Mouse (Mus musculus): Measurements from ENCODE around the gene Wdr82. TPM values are rescaled to one million over a fixed set of nuclear protein-coding genes. Genes with fewer than 3 reads are reported as not detected.
A peak's percentile ranks its signal among the peaks of the same experiment; 100 is the strongest.

Gene Wdr82
- polyA plus RNA-seq, 2 experiments, result 6.5 to 24.5 TPM

- no peak for ATAC-seq (ENCODE audit: insufficient read depth)
- Histone ChIP-seq H3K4me1 (replicated peaks; ENCODE audit: control insufficient read depth in 2 of 2, insufficient read depth in 2 of 2, low read length in 1 of 2) (peaks cover 21% of the 10 kb centered on the region in 2 experiments), H3K36me3 (replicated peaks; ENCODE audit: control insufficient read depth, insufficient read depth, low read depth) (peaks cover 4% of the 10 kb centered on the region), H3K9me3 (ENCODE audit: control insufficient read depth, low read length) (no peaks in the 10 kb centered on the region), H3K4me2 (ENCODE audit: low read depth) (peak overlapping the region; percentile 94), H3K9ac (replicated peaks) (no peak overlapping the region), H3K27me3 (ENCODE audit: control insufficient read depth, insufficient read depth, low read length) (no peaks in the 10 kb centered on the region), H3K4me3 (ENCODE audit: insufficient read depth in 1 of 2, low read depth in 2 of 2, low read length in 2 of 2) (no peak overlapping the region), H3K27ac (no peak overlapping the region)
- 46% methylated on average over 6 of the region's 6 CpGs for WGBS (ENCODE audit: insufficient replicate concordance)
- no peak for DNase-seq (ENCODE audit: low read depth in 3 of 3, low spot score in 3 of 3)
- TF ChIP-seq EP300 (IDR thresholded peaks at IDR 0.05; ENCODE audit: low read depth) (no peak), CTCF (IDR thresholded peaks at IDR 0.05; ENCODE audit: low read depth) (no peak)
These were observed 811 bp upstream of the Wdr82 start for GRCm38 (mm10) chr9:106169917-106170316.

GRCm38 (mm10) chr9:106171346-106172158 lies 824 bp downstream of the Wdr82 start:
- DNase-seq (ENCODE audit: low read depth in 3 of 3, low spot score in 3 of 3) (peak in 1 of 3 experiments; percentile 19), ATAC-seq (ENCODE audit: insufficient read depth) (peak; percentile 33)
- H3K9me3 ChIP-seq (ENCODE audit: control insufficient read depth, low read length), result no peaks in the 10 kb centered on the region
- peak overlapping the region; percentile 94 for H3K4me2 ChIP-seq (ENCODE audit: low read depth)
- H3K4me3 ChIP-seq (ENCODE audit: insufficient read depth in 1 of 2, low read depth in 2 of 2, low read length in 2 of 2), result peak overlapping the region; percentile 82 to 95
- under 1% methylated on average over 30 of the region's 30 CpGs for WGBS (ENCODE audit: insufficient replicate concordance)
- peaks cover 9% of the 10 kb centered on the region for H3K36me3 ChIP-seq (replicated peaks; ENCODE audit: control insufficient read depth, insufficient read depth, low read depth)
- H3K27ac ChIP-seq, result peak overlapping the region; percentile 71
- H3K9ac ChIP-seq (replicated peaks), result peak overlapping the region; percentile 83
- TF ChIP-seq EP300 (IDR thresholded peaks at IDR 0.05; ENCODE audit: low read depth), result no peak
- TF ChIP-seq CTCF (IDR thresholded peaks at IDR 0.05; ENCODE audit: low read depth), result no peak
- no peaks in the 10 kb centered on the region for H3K27me3 ChIP-seq (ENCODE audit: control insufficient read depth, insufficient read depth, low read length)
- peaks cover 21% of the 10 kb centered on the region in 2 experiments for H3K4me1 ChIP-seq (replicated peaks; ENCODE audit: control insufficient read depth in 2 of 2, insufficient read depth in 2 of 2, low read length in 1 of 2)

- Histone ChIP-seq H3K4me3 (ENCODE audit: insufficient read depth in 1 of 2, low read depth in 2 of 2, low read length in 2 of 2) (peak overlapping the region; percentile 82 to 95; a peak in 3 of 4 replicates), H3K27me3 (ENCODE audit: control insufficient read depth, insufficient read depth, low read length) (no peaks in the 10 kb centered on the region), H3K36me3 (replicated peaks; ENCODE audit: control insufficient read depth, insufficient read depth, low read depth) (peaks cover 18% of the 10 kb centered on the region), H3K27ac (no peak overlapping the region), H3K4me2 (ENCODE audit: low read depth) (peak overlapping the region; percentile 94), H3K9me3 (ENCODE audit: control insufficient read depth, low read length) (no peaks in the 10 kb centered on the region), H3K4me1 (replicated peaks; ENCODE audit: control insufficient read depth in 2 of 2, insufficient read depth in 2 of 2, low read length in 1 of 2) (peaks cover 18 to 21% of the 10 kb centered on the region in 2 experiments), H3K9ac (replicated peaks) (peak overlapping the region; percentile 83)
- ATAC-seq (ENCODE audit: insufficient read depth), result no peak
- 9% methylated on average over 3 of the region's 3 CpGs for WGBS (ENCODE audit: insufficient replicate concordance)
- no peak for TF ChIP-seq EP300 (IDR thresholded peaks at IDR 0.05; ENCODE audit: low read depth)
- no peak for TF ChIP-seq CTCF (IDR thresholded peaks at IDR 0.05; ENCODE audit: low read depth)
- DNase-seq (ENCODE audit: low read depth in 3 of 3, low spot score in 3 of 3), result no peak
These were observed 1.8 kb downstream of the Wdr82 start for GRCm38 (mm10) chr9:106172527-106172926.

GRCm38 (mm10) chr9:106173363-106173762 lies 2.6 kb downstream of the Wdr82 start:
- 37% methylated on average over 2 of the region's 2 CpGs for WGBS (ENCODE audit: insufficient replicate concordance)
- H3K4me2 ChIP-seq (ENCODE audit: low read depth), result peak overlapping the region; percentile 94
- no peak for ATAC-seq (ENCODE audit: insufficient read depth)
- peaks cover 26% of the 10 kb centered on the region for H3K36me3 ChIP-seq (replicated peaks; ENCODE audit: control insufficient read depth, insufficient read depth, low read depth)
- TF ChIP-seq CTCF (IDR thresholded peaks at IDR 0.05; ENCODE audit: low read depth), result no peak
- TF ChIP-seq EP300 (IDR thresholded peaks at IDR 0.05; ENCODE audit: low read depth), result no peak
- DNase-seq (ENCODE audit: low read depth in 3 of 3, low spot score in 3 of 3), result no peak
- no peaks in the 10 kb centered on the region for H3K9me3 ChIP-seq (ENCODE audit: control insufficient read depth, low read length)
- H3K27me3 ChIP-seq (ENCODE audit: control insufficient read depth, insufficient read depth, low read length), result no peaks in the 10 kb centered on the region
- no peak overlapping the region for H3K27ac ChIP-seq
- peaks cover 18 to 21% of the 10 kb centered on the region in 2 experiments for H3K4me1 ChIP-seq (replicated peaks; ENCODE audit: control insufficient read depth in 2 of 2, insufficient read depth in 2 of 2, low read length in 1 of 2)
- H3K9ac ChIP-seq (replicated peaks), result peak overlapping the region; percentile 28; the same call in 1 of the 2 replicates
- H3K4me3 ChIP-seq (ENCODE audit: insufficient read depth in 1 of 2, low read depth in 2 of 2, low read length in 2 of 2), result peak overlapping the region; percentile 3 to 82; a peak in 3 of 4 replicates

- ATAC-seq (ENCODE audit: insufficient read depth), result no peak
- no peak overlapping the region for H3K27ac ChIP-seq
- TF ChIP-seq CTCF (IDR thresholded peaks at IDR 0.05; ENCODE audit: low read depth) (no peak), EP300 (IDR thresholded peaks at IDR 0.05; ENCODE audit: low read depth) (no peak)
- DNase-seq (ENCODE audit: low read depth in 3 of 3, low spot score in 3 of 3), result no peak
- no peak overlapping the region for H3K4me2 ChIP-seq (ENCODE audit: low read depth)
- no peaks in the 10 kb centered on the region for H3K9me3 ChIP-seq (ENCODE audit: control insufficient read depth, low read length)
- WGBS (ENCODE audit: insufficient replicate concordance), result 48% methylated on average over 3 of the region's 3 CpGs
- H3K4me3 ChIP-seq (ENCODE audit: insufficient read depth in 1 of 2, low read depth in 2 of 2, low read length in 2 of 2), result no peak overlapping the region
- H3K27me3 ChIP-seq (ENCODE audit: control insufficient read depth, insufficient read depth, low read length), result no peaks in the 10 kb centered on the region
- H3K36me3 ChIP-seq (replicated peaks; ENCODE audit: control insufficient read depth, insufficient read depth, low read depth), result peaks cover 47% of the 10 kb centered on the region
- H3K4me1 ChIP-seq (replicated peaks; ENCODE audit: control insufficient read depth in 2 of 2, insufficient read depth in 2 of 2, low read length in 1 of 2), result peaks cover 10 to 14% of the 10 kb centered on the region in 2 experiments
- H3K9ac ChIP-seq (replicated peaks), result no peak overlapping the region
These were observed 4.9 kb downstream of the Wdr82 start for GRCm38 (mm10) chr9:106175552-106176200.
